Mouse (Mus musculus): ENCODE results near the gene Abhd11.

- no peak for TF ChIP-seq CTCF (IDR thresholded peaks at IDR 0.05; ENCODE audit: low read depth)
- TF ChIP-seq EP300 (IDR thresholded peaks at IDR 0.05; ENCODE audit: low read depth): no peak
These were observed 35.9 kb upstream of the Abhd11 start for GRCm38 (mm10) chr5:134973081-134973480.
